Mouse (Mus musculus) erythroblast, embryonic 14.5 days (primary cell): ENCODE results near the gene Tro.

Source experiments
- GATA1 ChIP-seq: IDR thresholded peaks from 2 replicates; pipeline ENCODE4 v1.6.1; 2012; ENCODE audit warnings: low read length, inconsistent platforms, mixed read lengths
- TAL1 ChIP-seq: IDR thresholded peaks from 3 replicates; pipeline ENCODE4 v1.6.1; 2012; ENCODE audit warnings: low read length, inconsistent platforms, mixed read lengths

- TF ChIP-seq GATA1 (no peak), TAL1 (no peak)
Observed at GRCm38 (mm10) chrX:150677505-150677904, 20.1 kb upstream of the Tro start.
